Mouse (Mus musculus): ENCODE results near the gene Ube2q2.
"Not testable (repeated sequence)": the region's sequence is repeated elsewhere in the genome, so short reads cannot be mapped to it uniquely, and the experiment has no call there.

The Ube2q2 gene

DNA sequence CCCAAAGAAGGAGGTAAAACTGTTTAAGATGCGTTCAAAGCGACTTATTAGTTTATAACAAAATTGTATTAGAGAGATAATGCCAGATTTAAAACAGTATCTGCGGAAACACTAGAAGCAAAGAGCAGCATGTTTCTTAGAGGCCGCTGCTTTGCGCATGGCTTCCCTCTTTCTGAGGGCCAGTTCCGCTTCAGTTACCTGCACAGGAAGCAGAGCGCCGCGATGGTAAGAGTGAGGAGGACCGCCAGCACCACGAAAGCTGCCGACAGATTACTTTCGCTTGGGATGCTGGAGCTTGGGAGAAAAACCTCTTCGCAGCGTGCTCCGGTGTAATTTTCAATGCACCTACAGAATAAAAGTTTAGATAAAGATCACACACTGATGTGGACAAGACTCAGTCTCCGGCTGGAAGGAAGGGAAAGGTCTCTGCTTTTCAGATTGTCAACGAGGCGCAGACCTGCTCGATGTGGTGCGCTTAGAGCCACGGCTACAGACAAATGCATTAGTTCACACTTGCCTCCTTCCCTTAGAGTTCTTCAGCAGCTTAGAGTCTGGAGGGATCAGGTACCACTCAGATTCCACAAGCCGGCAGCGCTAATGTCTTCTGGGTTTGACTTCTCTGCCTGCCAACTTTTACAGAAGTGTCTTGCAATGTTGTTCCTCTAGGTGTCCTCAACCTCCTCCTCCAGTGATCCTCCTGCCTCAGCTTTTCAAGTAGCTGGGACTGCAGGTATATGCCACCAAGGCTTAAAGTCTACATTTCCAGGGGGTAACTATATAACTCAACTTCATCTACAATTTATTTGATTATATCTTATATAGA, 93.4 kb downstream of the Ube2q2 start:
- peak; percentile 3 for DNase-seq (ENCODE audit: inconsistent ontology term)

DNA sequence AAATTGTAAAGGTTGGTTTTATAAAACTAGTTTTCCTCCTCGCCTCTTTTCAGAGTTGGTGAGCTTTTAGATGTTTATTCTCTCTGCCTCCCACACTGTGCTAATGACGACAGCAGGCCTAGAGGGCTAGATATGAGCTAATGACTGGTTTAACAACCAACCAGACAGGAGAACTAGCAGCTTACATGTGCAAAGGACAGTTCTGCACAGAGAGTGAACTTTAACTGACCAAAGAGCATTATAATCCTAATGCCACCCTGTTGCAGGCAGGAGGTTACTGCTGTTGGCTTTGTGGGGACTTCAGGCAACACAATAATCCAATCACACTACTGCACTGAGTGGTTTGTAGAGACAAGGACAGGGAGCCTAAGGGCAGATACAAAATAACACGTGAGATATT, 94.6 kb downstream of the Ube2q2 start:
- no peak for DNase-seq (ENCODE audit: inconsistent ontology term)

DNA sequence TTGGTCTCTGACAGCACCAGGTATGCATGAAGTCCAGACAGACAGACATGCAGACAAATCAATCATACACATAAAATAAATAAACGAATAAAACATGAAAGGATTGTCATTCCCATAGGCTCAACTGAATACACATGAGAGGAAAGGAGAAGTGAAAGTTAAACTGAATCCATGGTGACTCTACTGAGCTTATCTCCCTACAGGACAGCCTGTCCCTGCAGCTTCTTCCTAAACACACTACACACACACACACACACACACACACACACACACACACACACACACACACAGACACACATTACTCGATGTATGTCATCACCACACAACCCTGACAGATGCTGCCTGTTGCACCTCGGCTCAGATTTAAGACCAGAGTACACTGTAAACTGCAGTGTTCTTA, 95.4 kb downstream of the Ube2q2 start:
- no peak for DNase-seq (ENCODE audit: inconsistent ontology term)

GRCm38 (mm10) chr9:55245057-55245750, 96.5 kb downstream of the Ube2q2 start:
- not testable (repeated sequence) for DNase-seq (ENCODE audit: inconsistent ontology term)

GRCm38 (mm10) chr9:55246440-55246839, 97.8 kb downstream of the Ube2q2 start:
- no peak for DNase-seq (ENCODE audit: inconsistent ontology term)

GRCm38 (mm10) chr9:55246918-55247317, 98.3 kb downstream of the Ube2q2 start:
- DNase-seq (ENCODE audit: inconsistent ontology term): no peak

- DNase-seq (ENCODE audit: inconsistent ontology term): no peak
These were observed 99.8 kb downstream of the Ube2q2 start for GRCm38 (mm10) chr9:55248465-55248864.

DNA sequence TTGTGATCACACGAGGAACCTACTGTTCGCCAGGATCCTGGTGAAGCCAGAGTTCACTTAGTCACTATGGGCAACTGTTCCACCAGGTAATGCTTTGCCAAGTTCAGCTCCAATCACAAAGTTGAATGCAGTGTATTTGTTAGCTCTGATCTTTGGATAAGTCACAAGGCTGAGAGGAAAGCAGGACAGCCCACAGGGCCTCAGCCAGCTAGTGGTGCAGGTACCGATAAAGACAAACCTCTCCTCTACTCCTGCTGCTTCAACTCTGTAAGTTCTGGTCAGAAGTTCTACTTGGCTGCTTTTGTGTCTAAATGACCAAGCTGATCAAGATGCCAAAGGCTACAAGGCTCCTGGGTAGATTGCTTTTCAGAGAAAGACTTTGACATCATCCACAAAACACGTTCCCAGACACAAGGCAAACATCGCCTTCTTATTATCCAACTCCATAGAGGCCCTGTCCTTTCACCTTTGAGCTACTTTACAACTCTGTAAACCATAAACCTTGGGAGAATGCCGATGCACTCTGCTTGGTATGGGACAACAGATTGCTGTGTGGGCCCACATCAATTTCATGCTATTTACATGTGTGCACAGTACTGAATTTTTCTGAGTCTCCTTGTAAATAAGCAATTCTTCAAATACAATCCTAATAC, 102.1 kb downstream of the Ube2q2 start:
- no peak for DNase-seq (ENCODE audit: inconsistent ontology term)

GRCm38 (mm10) chr9:55252097-55252496, 103.4 kb downstream of the Ube2q2 start:
- not testable (repeated sequence) for DNase-seq (ENCODE audit: inconsistent ontology term)

DNA sequence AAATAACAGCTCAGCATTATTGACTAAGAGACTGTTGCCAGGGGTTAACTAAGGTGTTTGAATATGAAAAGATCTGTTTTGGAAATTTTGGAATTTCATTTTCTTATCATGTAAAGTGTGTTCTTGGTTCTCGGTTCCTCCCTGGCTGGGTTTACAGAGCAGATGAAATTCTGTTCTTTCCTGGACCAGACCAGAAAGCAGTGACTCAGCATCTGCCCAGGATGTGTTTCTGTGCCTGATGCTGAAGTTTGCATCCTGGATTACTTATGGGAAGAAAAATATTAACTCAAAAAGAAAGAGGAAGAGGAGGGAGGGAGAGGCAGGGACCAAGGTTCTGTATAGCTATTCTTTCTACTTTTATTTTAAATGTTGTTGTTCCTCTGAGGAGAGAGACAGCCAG, 105.2 kb downstream of the Ube2q2 start:
- no peak for DNase-seq (ENCODE audit: inconsistent ontology term)

DNA sequence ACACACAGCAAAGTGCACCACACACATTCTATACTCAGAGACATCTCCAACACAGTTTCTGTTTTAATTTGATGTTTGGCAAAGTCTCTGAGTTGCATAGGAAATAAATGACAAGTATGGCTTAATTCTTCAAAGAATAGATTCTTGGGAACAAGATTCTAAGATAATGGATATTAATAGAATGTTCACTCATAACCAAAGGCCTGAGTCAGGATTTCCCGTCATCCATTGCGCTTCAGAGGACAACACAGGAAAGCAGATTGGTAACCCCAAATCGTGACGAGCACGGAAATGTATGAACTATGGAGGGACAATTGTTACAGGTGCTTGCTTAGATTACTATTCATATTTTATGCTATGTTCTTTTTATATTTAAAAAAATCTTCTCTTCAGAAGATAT, 106.4 kb downstream of the Ube2q2 start:
- no peak for DNase-seq (ENCODE audit: inconsistent ontology term)

DNA sequence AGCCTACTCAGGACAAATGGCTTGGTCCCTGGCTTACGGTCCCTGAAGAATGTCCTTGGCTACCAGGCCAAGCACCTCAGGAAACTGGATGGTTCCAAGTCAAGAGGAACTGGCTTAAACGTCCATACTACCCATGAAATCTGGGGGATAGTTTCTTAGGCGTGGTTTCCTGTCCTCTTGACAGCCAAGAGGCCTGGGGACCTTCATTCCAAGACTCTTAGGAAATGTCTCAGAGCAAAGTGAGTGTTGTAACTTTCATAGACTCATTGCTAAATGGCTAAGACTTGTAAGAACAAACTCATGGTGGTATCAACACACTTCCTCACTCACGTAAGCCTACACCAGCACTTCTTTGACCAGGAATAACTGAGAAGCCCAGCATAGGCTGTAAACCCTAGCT, 107.0 kb downstream of the Ube2q2 start:
- DNase-seq (ENCODE audit: inconsistent ontology term): no peak

- no peak for DNase-seq (ENCODE audit: inconsistent ontology term)
These were observed 108.5 kb downstream of the Ube2q2 start for GRCm38 (mm10) chr9:55257105-55257504.

Measured in Muller cell, postnatal 12 days (primary cell).